In the genomic region with DNA sequence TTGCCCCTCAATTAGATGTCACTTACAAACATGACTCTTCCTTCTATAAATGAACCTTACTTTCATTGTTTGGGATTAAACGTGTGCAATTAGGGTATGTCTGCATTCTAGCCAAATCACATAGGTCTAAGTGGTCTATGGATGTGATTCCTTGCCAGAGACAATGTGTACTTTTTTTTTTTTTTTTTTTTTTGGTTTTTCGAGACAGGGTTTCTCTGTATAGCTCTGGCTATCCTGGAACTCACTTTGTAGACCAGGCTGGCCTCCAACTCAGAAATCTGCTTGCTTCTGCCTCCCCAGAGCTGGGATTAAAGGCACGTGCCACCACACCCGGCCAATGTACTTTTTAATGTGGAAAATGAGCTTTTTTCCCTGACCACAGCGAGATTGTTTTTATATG, we compare ENCODE assay signal across 24 mouse cellular contexts. TPM values are rescaled to one million over a fixed set of nuclear protein-coding genes. Genes with fewer than 3 reads are reported as not detected.
"Had no signal": no experiment of that assay in that cellular context is flagged by ENCODE, and none has a peak within 500 bp of the region (broad histone marks: within the 10 kb centered on the region; RNA-seq: fewer than 3 reads in every experiment).

No protein-coding gene starts in this region.

RNA-seq across cellular contexts. Expression of gene Gm21083, which starts 13.5 kb away (rescaled TPM):
- polyA plus RNA-seq: heart, adult 2 months; heart, embryonic 13.5 days; heart, embryonic 16.5 days; heart, postnatal 0 days; hindbrain, embryonic 10.5 days; hindbrain, embryonic 11.5 days; hindbrain, embryonic 12.5 days; hindbrain, embryonic 13.5 days; hindbrain, embryonic 15.5 days; hindbrain, embryonic 16.5 days; hindbrain, postnatal 0 days; inflammation-experienced regulatory T-cells, adult 6 months; kidney, adult 2 months; kidney, embryonic 14.5 days; kidney, embryonic 15.5 days; kidney, embryonic 16.5 days; kidney, postnatal 0 days; large intestine, adult 2 months had no signal

RNA-seq across cellular contexts. Expression of gene Speer4d, which starts 28.2 kb away (rescaled TPM):
- polyA plus RNA-seq: heart, adult 2 months; heart, embryonic 10.5 days; heart, embryonic 12.5 days; heart, embryonic 15.5 days; heart, embryonic 16.5 days; heart, postnatal 0 days; hindbrain, embryonic 10.5 days; hindbrain, embryonic 11.5 days; hindbrain, embryonic 12.5 days; hindbrain, embryonic 13.5 days; hindbrain, embryonic 15.5 days; hindbrain, embryonic 16.5 days; hindbrain, postnatal 0 days; inflammation-experienced regulatory T-cells, adult 6 months; intestine, embryonic 14.5 days; intestine, embryonic 15.5 days; intestine, embryonic 16.5 days; kidney, adult 2 months; kidney, embryonic 14.5 days; kidney, embryonic 15.5 days; kidney, embryonic 16.5 days; kidney, postnatal 0 days; large intestine, adult 2 months had no signal
